Mouse (Mus musculus): ENCODE measurements around the gene Glyr1. TPM values are rescaled to one million over a fixed set of nuclear protein-coding genes. Genes with fewer than 3 reads are reported as not detected.

Gene Glyr1
- polyA plus RNA-seq, 1 experiment: 39.0 TPM

DNA sequence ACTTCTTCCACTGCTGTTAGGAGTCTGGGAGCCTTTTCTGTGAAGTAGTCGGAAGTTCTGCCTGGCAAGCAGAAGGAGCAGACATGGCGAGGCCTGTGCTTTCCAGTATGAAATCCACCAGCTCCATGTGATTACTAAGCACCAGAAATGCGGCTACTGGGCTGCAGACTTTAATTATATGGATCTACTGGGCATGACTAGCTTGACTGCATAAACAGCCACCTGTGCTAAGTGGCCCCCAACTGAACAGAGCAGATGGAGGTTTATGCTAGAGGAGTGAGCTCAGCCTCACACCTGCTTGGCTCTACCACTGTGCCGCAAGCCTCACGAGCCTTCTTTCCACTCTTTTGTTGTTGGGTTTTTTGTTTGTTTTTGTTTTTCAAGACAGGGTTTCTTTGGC, 75.1 kb downstream of the Glyr1 start:
- Histone ChIP-seq H3K4me3 (ENCODE audit: low read depth, low read length) (no peak overlapping the region), H3K36me3 (ENCODE audit: control insufficient read depth, insufficient read depth, low read length) (no peaks in the 10 kb centered on the region), H3K27me3 (ENCODE audit: control insufficient read depth, insufficient read depth, low read length) (no peaks in the 10 kb centered on the region), H3K4me1 (ENCODE audit: control insufficient read depth, insufficient read depth, insufficient read length, low read length) (no peaks in the 10 kb centered on the region), H3K27ac (ENCODE audit: insufficient read depth, low read depth, low read length) (no peak overlapping the region)
- 94% methylated on average over 5 of the region's 5 CpGs for WGBS
- TF ChIP-seq CTCF (IDR thresholded peaks at IDR 0.05; ENCODE audit: extremely low read depth, insufficient read length, insufficient replicate concordance, low read depth, low read length) (no peak), POLR2A (IDR thresholded peaks at IDR 0.05; ENCODE audit: low read depth, low read length) (no peak)

DNA sequence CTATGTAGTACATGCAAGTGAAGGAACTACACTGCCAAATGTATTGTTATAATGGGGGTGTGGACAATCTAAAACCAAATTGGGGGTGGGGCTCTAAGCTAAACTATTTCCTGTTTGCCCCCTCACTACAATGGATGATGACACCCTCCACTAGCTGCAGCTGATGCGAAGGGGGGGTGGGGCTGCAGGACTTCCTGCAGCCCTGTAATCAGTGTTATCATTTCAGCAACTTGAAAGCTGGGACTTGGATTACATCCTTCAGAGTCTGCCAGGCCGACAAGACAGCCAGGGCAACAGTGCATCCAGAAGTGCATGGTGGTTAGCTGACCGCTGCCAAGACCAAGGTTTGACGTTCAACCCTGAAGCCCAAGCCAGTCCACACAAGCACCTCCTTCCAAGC, 78.0 kb downstream of the Glyr1 start:
- Histone ChIP-seq H3K27me3 (ENCODE audit: control insufficient read depth, insufficient read depth, low read length) (no peaks in the 10 kb centered on the region), H3K27ac (ENCODE audit: insufficient read depth, low read depth, low read length) (no peak overlapping the region), H3K36me3 (ENCODE audit: control insufficient read depth, insufficient read depth, low read length) (no peaks in the 10 kb centered on the region), H3K4me1 (ENCODE audit: control insufficient read depth, insufficient read depth, insufficient read length, low read length) (no peaks in the 10 kb centered on the region), H3K4me3 (ENCODE audit: low read depth, low read length) (no peak overlapping the region)
- WGBS: 68% methylated on average over 4 of the region's 4 CpGs
- TF ChIP-seq CTCF (IDR thresholded peaks at IDR 0.05; ENCODE audit: extremely low read depth, insufficient read length, insufficient replicate concordance, low read depth, low read length) (no peak), POLR2A (IDR thresholded peaks at IDR 0.05; ENCODE audit: low read depth, low read length) (no peak)

DNA sequence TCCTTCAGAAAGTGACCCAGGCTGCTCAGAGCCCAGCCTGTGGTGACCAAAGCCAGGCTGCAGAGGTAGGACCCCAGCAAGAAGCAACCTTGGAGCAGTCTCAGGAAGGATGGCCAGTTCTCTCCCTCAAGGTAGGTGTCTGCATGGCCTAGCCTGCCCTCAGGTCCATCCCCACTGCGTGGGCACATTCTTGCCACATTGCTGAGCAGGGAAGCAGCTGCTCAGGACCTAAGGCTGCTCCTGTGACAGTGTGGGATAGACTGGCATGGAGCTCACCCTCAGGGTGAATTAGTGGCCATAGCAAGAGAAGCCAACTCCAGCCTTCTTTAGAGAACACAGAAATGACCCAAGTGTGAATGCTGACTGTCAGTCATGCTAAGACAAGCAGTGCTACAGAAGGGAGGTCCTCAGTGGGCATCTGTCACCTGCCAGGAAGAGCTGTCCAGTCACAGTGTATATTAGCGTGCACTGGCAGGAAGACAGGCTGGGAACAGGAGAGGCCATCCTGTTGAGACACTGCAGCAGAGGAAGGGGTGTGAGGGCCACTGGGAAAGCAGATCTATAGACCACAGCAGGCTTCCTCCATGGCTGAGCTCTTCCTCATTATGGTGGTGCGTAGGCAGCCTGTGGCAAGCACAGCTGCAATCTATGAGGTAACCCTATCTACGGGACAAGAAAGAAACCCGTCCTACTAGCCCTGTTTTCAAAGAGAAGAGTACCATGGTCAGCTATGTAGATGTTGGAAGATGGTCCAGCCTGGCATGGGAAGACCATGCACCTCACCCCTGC, 80.4 kb downstream of the Glyr1 start:
- TF ChIP-seq POLR2A (IDR thresholded peaks at IDR 0.05; ENCODE audit: low read depth, low read length) (no peak), CTCF (IDR thresholded peaks at IDR 0.05; ENCODE audit: extremely low read depth, insufficient read length, insufficient replicate concordance, low read depth, low read length) (no peak)
- 74% methylated on average over 5 of the region's 5 CpGs for WGBS
- Histone ChIP-seq H3K4me1 (ENCODE audit: control insufficient read depth, insufficient read depth, insufficient read length, low read length) (0 out of 2 replicates have a peak, but pooled peaks cover 2% of the 10 kb centered on the region), H3K27ac (ENCODE audit: insufficient read depth, low read depth, low read length) (peak overlapping the region; percentile 30; the same call in 1 of the 2 replicates), H3K36me3 (ENCODE audit: control insufficient read depth, insufficient read depth, low read length) (no peaks in the 10 kb centered on the region), H3K4me3 (ENCODE audit: low read depth, low read length) (no peak overlapping the region), H3K27me3 (ENCODE audit: control insufficient read depth, insufficient read depth, low read length) (no peaks in the 10 kb centered on the region)

GRCm38 (mm10) chr16:4968426-4968825, 81.2 kb downstream of the Glyr1 start:
- Histone ChIP-seq H3K27ac (ENCODE audit: insufficient read depth, low read depth, low read length) (no peak overlapping the region), H3K36me3 (ENCODE audit: control insufficient read depth, insufficient read depth, low read length) (no peaks in the 10 kb centered on the region), H3K4me1 (ENCODE audit: control insufficient read depth, insufficient read depth, insufficient read length, low read length) (peaks cover 2% of the 10 kb centered on the region; the same call in 1 of the 2 replicates), H3K4me3 (ENCODE audit: low read depth, low read length) (no peak overlapping the region), H3K27me3 (ENCODE audit: control insufficient read depth, insufficient read depth, low read length) (no peaks in the 10 kb centered on the region)
- 78% methylated on average over 3 of the region's 3 CpGs for WGBS
- TF ChIP-seq POLR2A (IDR thresholded peaks at IDR 0.05; ENCODE audit: low read depth, low read length): no peak
- TF ChIP-seq CTCF (IDR thresholded peaks at IDR 0.05; ENCODE audit: extremely low read depth, insufficient read length, insufficient replicate concordance, low read depth, low read length): no peak

GRCm38 (mm10) chr16:4965392-4966129, 84.1 kb downstream of the Glyr1 start:
- WGBS: 88% methylated on average over 8 of the region's 8 CpGs
- Histone ChIP-seq H3K36me3 (ENCODE audit: control insufficient read depth, insufficient read depth, low read length) (no peaks in the 10 kb centered on the region), H3K27ac (ENCODE audit: insufficient read depth, low read depth, low read length) (no peak overlapping the region), H3K4me1 (ENCODE audit: control insufficient read depth, insufficient read depth, insufficient read length, low read length) (peaks cover 13% of the 10 kb centered on the region; the same call in 1 of the 2 replicates), H3K27me3 (ENCODE audit: control insufficient read depth, insufficient read depth, low read length) (no peaks in the 10 kb centered on the region), H3K4me3 (ENCODE audit: low read depth, low read length) (no peak overlapping the region)
- TF ChIP-seq POLR2A (IDR thresholded peaks at IDR 0.05; ENCODE audit: low read depth, low read length) (no peak), CTCF (IDR thresholded peaks at IDR 0.05; ENCODE audit: extremely low read depth, insufficient read length, insufficient replicate concordance, low read depth, low read length) (no peak)

DNA sequence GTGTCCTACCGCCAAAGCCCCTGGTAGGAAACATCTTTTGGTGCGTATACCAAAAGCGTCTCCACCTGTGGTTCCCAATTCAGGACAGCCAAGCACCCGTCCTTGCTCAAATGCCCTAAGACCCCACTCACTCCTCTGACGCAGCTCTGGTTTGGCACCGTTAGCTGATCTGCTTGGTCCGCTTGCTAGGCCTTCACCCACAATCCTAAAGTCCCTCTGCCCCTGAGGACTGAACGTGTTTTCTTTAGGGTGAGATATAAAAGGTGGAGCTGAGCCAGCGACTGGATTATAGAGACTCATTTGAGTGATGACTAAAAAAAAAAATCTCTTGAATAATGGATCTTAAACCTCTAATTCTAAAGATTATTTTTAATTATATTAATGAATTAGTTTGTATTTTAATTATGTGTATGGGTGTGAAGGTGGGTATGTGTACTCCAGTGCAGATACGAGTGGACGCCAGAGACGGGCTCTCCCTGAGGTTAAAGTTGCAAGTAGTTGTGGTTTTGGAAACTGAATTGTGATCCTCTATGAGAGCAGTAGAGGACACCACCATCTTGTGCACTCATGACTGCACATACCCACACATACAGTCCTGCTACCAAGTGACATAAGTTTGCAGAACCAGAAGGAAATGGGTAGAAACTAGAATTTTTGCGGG, 84.8 kb downstream of the Glyr1 start:
- H3K4me3 ChIP-seq (ENCODE audit: low read depth, low read length): peak overlapping the region; percentile 72
- H3K36me3 ChIP-seq (ENCODE audit: control insufficient read depth, insufficient read depth, low read length): no peaks in the 10 kb centered on the region; the same call in 1 of the 2 replicates
- TF ChIP-seq CTCF (IDR thresholded peaks at IDR 0.05; ENCODE audit: extremely low read depth, insufficient read length, insufficient replicate concordance, low read depth, low read length): no peak
- TF ChIP-seq POLR2A (IDR thresholded peaks at IDR 0.05; ENCODE audit: low read depth, low read length): no peak
- peaks cover 13% of the 10 kb centered on the region; the same call in 1 of the 2 replicates for H3K4me1 ChIP-seq (ENCODE audit: control insufficient read depth, insufficient read depth, insufficient read length, low read length)
- no peak overlapping the region for H3K27ac ChIP-seq (ENCODE audit: insufficient read depth, low read depth, low read length)
- no peaks in the 10 kb centered on the region for H3K27me3 ChIP-seq (ENCODE audit: control insufficient read depth, insufficient read depth, low read length)
- 11% methylated on average over 13 of the region's 13 CpGs for WGBS

Other genes starting within 250 kb of the Glyr1 start
- not detected in 2 replicates for gene 4930562C15Rik, start 214.4 kb downstream of the Glyr1 start, polyA plus RNA-seq (2012; rRNA removed)
- gene Ubald1, start 169.5 kb downstream of the Glyr1 start, polyA plus RNA-seq (2012; rRNA removed): 21.0 and 37.1 TPM in 2 replicates
- gene Mgrn1, start 163.6 kb downstream of the Glyr1 start, polyA plus RNA-seq (2012; rRNA removed): 81.9 and 164 TPM in 2 replicates
- 23.7 and 42.6 TPM in 2 replicates for gene Nudt16l1, start 111.1 kb downstream of the Glyr1 start, polyA plus RNA-seq (2012; rRNA removed)
- gene Anks3, start 85.7 kb downstream of the Glyr1 start, polyA plus RNA-seq (2012; rRNA removed): 17.9 and 34.8 TPM in 2 replicates
- 0.15 TPM in 1 of 2 replicates, not detected in the other for gene Sept12, start 52.0 kb downstream of the Glyr1 start, polyA plus RNA-seq (2012; rRNA removed)
- gene Smim22, start 42.6 kb downstream of the Glyr1 start, polyA plus RNA-seq (2012; rRNA removed): 173 and 472 TPM in 2 replicates
- gene Rogdi, start 36.3 kb downstream of the Glyr1 start, polyA plus RNA-seq (2012; rRNA removed): 41.3 and 68.4 TPM in 2 replicates
- gene Ubn1, start 194 bp upstream of the Glyr1 start, polyA plus RNA-seq (2012; rRNA removed): 14.8 and 25.8 TPM in 2 replicates
- 1.1 and 1.6 TPM in 2 replicates for gene Ppl, start 82.6 kb upstream of the Glyr1 start, polyA plus RNA-seq (2012; rRNA removed)
- gene Sec14l5, start 97.2 kb upstream of the Glyr1 start, polyA plus RNA-seq (2012; rRNA removed): 0.08 TPM in 1 of 2 replicates, not detected in the other
- gene Nagpa, start 154.1 kb upstream of the Glyr1 start, polyA plus RNA-seq (2012; rRNA removed): 25.9 and 38.8 TPM in 2 replicates
- 2.9 and 3.0 TPM in 2 replicates for gene AU021092, start 172.4 kb upstream of the Glyr1 start, polyA plus RNA-seq (2012; rRNA removed)
- gene Alg1, start 183.8 kb upstream of the Glyr1 start, polyA plus RNA-seq (2012; rRNA removed): 20.8 and 26.0 TPM in 2 replicates
- 24.9 and 26.1 TPM in 2 replicates for gene Eef2kmt, start 206.1 kb upstream of the Glyr1 start, polyA plus RNA-seq (2012; rRNA removed)